Mouse (Mus musculus) stomach, postnatal 0 days (tissue): ENCODE measurements around the gene Lrrtm3. TPM values are rescaled to one million over a fixed set of nuclear protein-coding genes. Genes with fewer than 3 reads are reported as not detected.

Experiments used
- ATAC-seq: fragments of 200-750 bp; cut with Nextera tagmentation; 2 replicates; pipeline ENCODE4 v1.8.0; 2017; ENCODE audit not compliant: low FRiP score, low TSS enrichment
- DNase-seq: peaks from one replicate; pipeline ENCODE4 v3.0.0-alpha.2; 2016; ENCODE audit warnings: low spot score
- H3K27ac ChIP-seq: fragments of 300-500 bp; sonication (generic); replicated peaks from 2 replicates; pipeline ENCODE4 v1.5.1; 2014; ENCODE audit warnings: mild to moderate bottlenecking, control low read depth
- H3K27me3 ChIP-seq: fragments of 300-500 bp; sonication (generic); 2 replicates; pipeline ENCODE4 v1.6.1; 2014; ENCODE audit warnings: low read length; ENCODE audit not compliant: control insufficient read depth, insufficient read depth
- H3K36me3 ChIP-seq: fragments of 300-500 bp; sonication (generic); 2 replicates; pipeline ENCODE4 v1.6.1; 2014; ENCODE audit warnings: low read length, mixed read lengths; ENCODE audit not compliant: control insufficient read depth, insufficient read depth
- H3K4me1 ChIP-seq: fragments of 300-500 bp; sonication (generic); replicated peaks from 2 replicates; pipeline ENCODE4 v1.6.1; 2014; ENCODE audit warnings: antibody characterized with exemption; ENCODE audit not compliant: control insufficient read depth, insufficient read depth
- H3K4me2 ChIP-seq: fragments of 300-500 bp; sonication (generic); replicated peaks from 2 replicates; pipeline ENCODE4 v1.6.1; 2014; ENCODE audit warnings: low read depth, mild to moderate bottlenecking, control low read depth, moderate library complexity
- H3K4me3 ChIP-seq: fragments of 300-500 bp; sonication (generic); 2 replicates; pipeline ENCODE4 v1.5.1; 2014; ENCODE audit warnings: low read depth, low read length, control low read depth
- H3K9ac ChIP-seq: fragments of 300-500 bp; sonication (generic); 2 replicates; pipeline ENCODE4 v1.6.1; 2014; ENCODE audit warnings: mild to moderate bottlenecking, low read length, control low read depth, mixed read lengths
- H3K9me3 ChIP-seq: fragments of 300-500 bp; sonication (generic); 2 replicates; pipeline ENCODE4 v1.6.1; 2016; ENCODE audit warnings: low read length; ENCODE audit not compliant: control insufficient read depth
- CTCF ChIP-seq: IDR thresholded peaks from 2 replicates; pipeline ENCODE4 v1.5.1; 2016; ENCODE audit warnings: antibody characterized with exemption, low read depth, mild to moderate bottlenecking, moderate library complexity
- EP300 ChIP-seq: optimal IDR thresholded peaks from 2 replicates; pipeline ENCODE3; 2016; ENCODE audit warnings: antibody characterized with exemption
- WGBS: fragments of 180-500 bp; shearing (Covaris S2); extraction: QIAGEN DNeasy Blood & Tissue Kit; methylation state at CpG from one replicate; pipeline ENCODE4 v1.1.7; 2014; 5-methylcytosine and 5-hydroxymethylcytosine counted together
- polyA plus RNA-seq: library from polyadenylated mRNA; unstranded; fragments of >200 nt; fragmentation: Nextera tagmentation; extraction: Ambion mirVana; gene quantifications from 2 replicates; pipeline ENCODE4 v1.2.1, GENCODE M21; 2015

The Lrrtm3 gene
- polyA plus RNA-seq, 1 experiment from 2014 or later: 2.7 TPM

DNA sequence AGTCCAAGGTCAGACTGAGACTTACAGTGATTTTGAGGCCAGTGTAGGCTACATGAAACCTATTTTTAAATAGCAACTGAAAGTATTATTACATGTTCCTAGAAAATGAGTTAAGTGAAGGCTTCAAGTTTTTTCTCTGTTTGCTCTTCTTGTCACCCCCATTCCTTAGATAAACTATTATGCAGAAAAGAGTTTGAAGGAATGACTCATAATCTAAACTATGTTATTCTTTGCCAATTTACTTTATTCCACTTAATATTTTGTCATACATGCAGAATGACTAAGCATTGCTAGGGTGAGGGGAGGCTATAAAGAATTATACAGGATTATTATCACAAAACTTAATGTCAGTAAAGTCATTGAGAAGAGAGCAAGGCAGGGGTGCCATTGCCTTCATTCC lies 181.2 kb downstream of the Lrrtm3 start:
- Histone ChIP-seq H3K27me3 (no peaks in the 10 kb centered on the region), H3K4me3 (no peak overlapping the region), H3K9ac (no peak overlapping the region), H3K9me3 (no peaks in the 10 kb centered on the region), H3K4me2 (no peak overlapping the region), H3K36me3 (no peaks in the 10 kb centered on the region), H3K27ac (no peak overlapping the region), H3K4me1 (no peaks in the 10 kb centered on the region)
- DNase-seq: no peak
- no peak for ATAC-seq
- TF ChIP-seq EP300 (no peak), CTCF (no peak)

- no peaks in the 10 kb centered on the region for H3K27me3 ChIP-seq
- no peaks in the 10 kb centered on the region for H3K4me1 ChIP-seq
- no peaks in the 10 kb centered on the region for H3K36me3 ChIP-seq
- no peak overlapping the region for H3K27ac ChIP-seq
- H3K4me2 ChIP-seq: no peak overlapping the region
- DNase-seq: no peak
- TF ChIP-seq CTCF (no peak), EP300 (no peak)
- 0 out of 2 replicates have a peak, but pooled peaks cover 3% of the 10 kb centered on the region for H3K9me3 ChIP-seq
- H3K4me3 ChIP-seq: no peak overlapping the region
- ATAC-seq: no peak
- H3K9ac ChIP-seq: no peak overlapping the region
Observed at GRCm38 (mm10) chr10:63899891-63900290, 190.2 kb downstream of the Lrrtm3 start.

GRCm38 (mm10) chr10:63894612-63895011 lies 195.5 kb downstream of the Lrrtm3 start:
- H3K4me1 ChIP-seq: no peaks in the 10 kb centered on the region
- H3K27me3 ChIP-seq: no peaks in the 10 kb centered on the region
- H3K4me2 ChIP-seq: no peak overlapping the region
- DNase-seq: no peak
- no peak overlapping the region for H3K4me3 ChIP-seq
- H3K9me3 ChIP-seq: 0 out of 2 replicates have a peak, but pooled peaks cover 3% of the 10 kb centered on the region
- ATAC-seq: no peak
- 88% methylated on average over 5 of the region's 5 CpGs for WGBS
- H3K9ac ChIP-seq: no peak overlapping the region
- H3K27ac ChIP-seq: no peak overlapping the region
- TF ChIP-seq CTCF: no peak
- TF ChIP-seq EP300: no peak
- H3K36me3 ChIP-seq: no peaks in the 10 kb centered on the region

DNA sequence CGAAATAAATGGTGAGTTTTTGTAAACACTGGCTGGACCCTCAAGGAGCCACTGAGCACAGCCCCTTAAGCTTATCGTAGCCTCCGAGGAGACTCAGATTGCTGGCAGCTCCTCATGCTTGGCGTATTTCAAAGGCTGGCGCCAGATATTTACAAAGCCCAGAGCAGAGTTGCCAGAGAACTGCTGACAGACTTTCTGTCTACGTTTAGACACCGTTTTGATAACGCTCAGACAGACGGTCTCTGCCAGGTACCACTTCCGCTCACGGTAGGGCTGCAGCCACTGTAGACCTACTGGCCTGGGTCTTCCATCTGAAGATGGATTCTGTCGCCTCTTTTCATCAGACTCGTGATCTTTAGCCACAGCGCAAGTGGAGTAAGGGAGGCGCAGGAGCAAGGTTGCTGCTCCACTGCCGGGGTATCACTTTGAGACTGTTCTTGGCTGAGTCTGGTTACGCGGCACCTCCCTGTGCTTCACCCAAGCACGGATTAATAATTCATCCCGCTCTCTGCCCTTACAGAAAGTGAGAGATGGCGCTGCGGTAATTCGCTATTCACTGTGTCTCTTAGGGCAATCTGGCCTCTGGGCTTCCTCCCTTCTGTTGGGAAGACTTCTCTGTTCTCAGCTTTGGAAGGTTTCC lies 203.5 kb downstream of the Lrrtm3 start:
- H3K4me1 ChIP-seq: no peaks in the 10 kb centered on the region
- no peak overlapping the region for H3K9ac ChIP-seq
- H3K27ac ChIP-seq: no peak overlapping the region
- no peak for TF ChIP-seq CTCF
- no peak for TF ChIP-seq EP300
- ATAC-seq: no peak
- no peaks in the 10 kb centered on the region for H3K36me3 ChIP-seq
- DNase-seq: no peak
- WGBS: 66% methylated on average over 23 of the region's 23 CpGs
- no peak overlapping the region for H3K4me3 ChIP-seq
- no peaks in the 10 kb centered on the region for H3K27me3 ChIP-seq
- H3K4me2 ChIP-seq: no peak overlapping the region
- no peaks in the 10 kb centered on the region for H3K9me3 ChIP-seq

GRCm38 (mm10) chr10:63880462-63880903 lies 209.6 kb downstream of the Lrrtm3 start:
- Histone ChIP-seq H3K9ac (no peak overlapping the region), H3K27me3 (no peaks in the 10 kb centered on the region), H3K9me3 (no peaks in the 10 kb centered on the region), H3K4me1 (no peaks in the 10 kb centered on the region), H3K27ac (no peak overlapping the region), H3K36me3 (no peaks in the 10 kb centered on the region), H3K4me2 (no peak overlapping the region), H3K4me3 (no peak overlapping the region)
- 63% methylated on average over 5 of the region's 5 CpGs for WGBS
- DNase-seq: no peak
- ATAC-seq: no peak
- no peak for TF ChIP-seq CTCF
- no peak for TF ChIP-seq EP300

Other genes starting within 250 kb of the Lrrtm3 start
- 0.06 TPM in 2 replicates for gene Gm10118, start 162.8 kb downstream of the Lrrtm3 start, polyA plus RNA-seq